In the genomic region with DNA sequence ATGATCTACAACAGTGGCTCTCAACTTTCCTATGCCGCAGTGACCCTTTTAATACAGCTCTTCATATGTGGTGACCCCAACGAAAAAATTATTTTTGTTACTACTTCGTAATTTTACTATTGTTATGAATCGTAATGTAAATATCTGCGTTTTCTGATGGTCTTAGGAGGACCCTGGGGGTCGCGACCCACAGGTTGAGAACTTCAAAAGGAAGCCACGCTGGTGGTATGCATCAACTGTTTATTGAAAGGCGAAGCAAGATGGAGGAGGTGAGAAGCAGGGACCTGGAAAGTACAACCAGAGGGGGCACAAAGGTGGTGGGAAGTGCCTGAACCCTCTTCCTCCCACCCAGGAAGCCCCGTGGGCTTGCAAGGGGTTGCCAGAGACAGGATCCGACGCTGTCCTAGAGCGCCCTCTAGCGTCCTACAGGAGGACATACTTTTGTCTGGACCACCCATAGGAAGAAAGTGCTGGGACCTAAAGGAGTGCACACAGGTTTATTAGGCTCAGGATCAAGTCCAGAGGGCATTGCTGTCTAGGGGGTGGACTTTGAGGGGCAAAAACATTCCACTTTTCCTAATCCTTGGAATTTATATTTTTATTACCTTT, we compare ENCODE assay signal across 7 mouse cellular contexts. TPM values are rescaled to one million over a fixed set of nuclear protein-coding genes. Genes with fewer than 3 reads are reported as not detected.
DNase-seq lines count a peak whose midpoint lies in the region; ATAC-seq and TF ChIP-seq lines count a peak whose summit lies in the region.

No protein-coding gene starts in this region.

- WGBS in forebrain, postnatal 0 days, result 31% methylated on average over 14 of the region's 14 CpGs
- WGBS in intestine, embryonic 16.5 days, result 27% methylated on average over 14 of the region's 14 CpGs

- no peak for TF ChIP-seq EP300 in ES-Bruce4 (IDR thresholded peaks at IDR 0.05; ENCODE audit: insufficient read depth, low read depth, low read length)

- no peak overlapping the region for H3K9ac ChIP-seq in ES-Bruce4 (ENCODE audit: low read depth, poor library complexity, severe bottlenecking)
- no peak overlapping the region for H3K9ac ChIP-seq in forebrain, postnatal 0 days
- H3K9ac ChIP-seq in intestine, embryonic 16.5 days (ENCODE audit: low read depth, low read length), result 0 out of 2 replicates have a peak overlapping the region, but pooled peaks have one; percentile 1

- H3K4me3 ChIP-seq in ES-Bruce4 (ENCODE audit: low read depth, low read length), result no peak overlapping the region
- no peak overlapping the region for H3K4me3 ChIP-seq in forebrain, postnatal 0 days (ENCODE audit: low read depth, low read length)
- no peak overlapping the region for H3K4me3 ChIP-seq in intestine, embryonic 16.5 days (ENCODE audit: low read length)

- no peaks in the 10 kb centered on the region for H3K27me3 ChIP-seq in ES-Bruce4 (ENCODE audit: control insufficient read depth, insufficient read depth, low read length, poor library complexity, severe bottlenecking)
- no peaks in the 10 kb centered on the region for H3K27me3 ChIP-seq in forebrain, postnatal 0 days (ENCODE audit: insufficient read depth, low read length)
- H3K27me3 ChIP-seq in intestine, embryonic 16.5 days (replicated peaks; ENCODE audit: control insufficient read depth, insufficient read depth, low read length), result no peaks in the 10 kb centered on the region

- no peak overlapping the region for H3K27ac ChIP-seq in ES-Bruce4 (ENCODE audit: insufficient read depth, low read length)
- H3K27ac ChIP-seq in forebrain, postnatal 0 days (ENCODE audit: low read depth, low read length), result no peak overlapping the region
- H3K27ac ChIP-seq in intestine, embryonic 16.5 days (ENCODE audit: low read length), result no peak overlapping the region

- H3K36me3 ChIP-seq in ES-Bruce4 (ENCODE audit: control insufficient read depth, insufficient read depth, low read length, poor library complexity, severe bottlenecking), result no peaks in the 10 kb centered on the region
- no peaks in the 10 kb centered on the region for H3K36me3 ChIP-seq in forebrain, postnatal 0 days (ENCODE audit: insufficient read depth)
- H3K36me3 ChIP-seq in intestine, embryonic 16.5 days (ENCODE audit: control insufficient read depth, insufficient read depth, low read length), result no peaks in the 10 kb centered on the region

- peak; percentile 97 for TF ChIP-seq CTCF in ES-Bruce4 (IDR thresholded peaks at IDR 0.05; ENCODE audit: low read depth, low read length)
- peak; percentile 90 for TF ChIP-seq CTCF in forebrain, postnatal 0 days (IDR thresholded peaks at IDR 0.05; ENCODE audit: low read depth)

- ATAC-seq in forebrain, postnatal 0 days, result peak; percentile 65
- ATAC-seq in intestine, embryonic 16.5 days, result 0 out of 2 replicates have a peak, but pooled peaks have one; percentile 45

- peak; percentile 74 for DNase-seq in A20 (ENCODE audit: low read depth, low spot score)
- peak; percentile 48 to 62 for DNase-seq in cerebellum, adult 18-20 months
- DNase-seq in forebrain, postnatal 0 days, result peak; percentile 78
- DNase-seq in lung, postnatal 10 days, result peak; percentile 72
- peak; percentile 58 for DNase-seq in retina, postnatal 7 days (ENCODE audit: low read depth, low spot score)

- H3K4me2 ChIP-seq in forebrain, postnatal 0 days (ENCODE audit: low read depth), result no peak overlapping the region
- H3K4me2 ChIP-seq in intestine, embryonic 16.5 days (ENCODE audit: low read depth, low read length), result peak overlapping the region; percentile 23; the same call in 1 of the 2 replicates

- H3K4me1 ChIP-seq in ES-Bruce4 (ENCODE audit: control insufficient read depth, insufficient read depth, low read length), result peaks cover 7% of the 10 kb centered on the region
- 0 out of 2 replicates have a peak, but pooled peaks cover under 1% of the 10 kb centered on the region for H3K4me1 ChIP-seq in forebrain, postnatal 0 days (ENCODE audit: insufficient read depth)
- H3K4me1 ChIP-seq in intestine, embryonic 16.5 days (ENCODE audit: control insufficient read depth, insufficient read depth, low read length), result peaks cover 4% of the 10 kb centered on the region; the same call in 1 of the 2 replicates

- TF ChIP-seq POLR2A in ES-Bruce4 (IDR thresholded peaks at IDR 0.05; ENCODE audit: insufficient read depth, low read length), result no peak

- no peaks in the 10 kb centered on the region for H3K9me3 ChIP-seq in ES-Bruce4 (replicated peaks; ENCODE audit: control insufficient read depth, insufficient read depth, low read length, poor library complexity, severe bottlenecking)
- no peaks in the 10 kb centered on the region for H3K9me3 ChIP-seq in forebrain, postnatal 0 days (ENCODE audit: low read length)
- H3K9me3 ChIP-seq in intestine, embryonic 16.5 days (ENCODE audit: control insufficient read depth, low read length), result no peaks in the 10 kb centered on the region

RNA-seq across cellular contexts. Expression of a gene that starts 7.8 kb away (rescaled TPM):
- 1.1 TPM in 1 of 2 replicates, not detected in the other for polyA plus RNA-seq in ES-Bruce4 (2011; ENCODE audit: insufficient read depth, insufficient read length, low read depth, missing spikeins)
- total RNA-seq in forebrain, postnatal 0 days (2014; rRNA removed), result 30.9 and 43.7 TPM in 2 replicates
- 32.0 and 52.1 TPM in 2 replicates for polyA plus RNA-seq in forebrain, postnatal 0 days (2015; fragmentation: Nextera tagmentation; extraction: Ambion mirVana)
- 2.5 and 2.7 TPM in 2 replicates for polyA plus RNA-seq in intestine, embryonic 16.5 days (2015; fragmentation: Nextera tagmentation; extraction: Ambion mirVana)

RNA-seq across cellular contexts. Expression of a gene that starts 24.8 kb away (rescaled TPM):
- polyA plus RNA-seq in ES-Bruce4 (2011; ENCODE audit: insufficient read depth, insufficient read length, low read depth, missing spikeins), result 11.4 and 12.3 TPM in 2 replicates
- 2.0 and 2.2 TPM in 2 replicates for total RNA-seq in forebrain, postnatal 0 days (2014; rRNA removed)
- 1.3 and 1.4 TPM in 2 replicates for polyA plus RNA-seq in forebrain, postnatal 0 days (2015; fragmentation: Nextera tagmentation; extraction: Ambion mirVana)
- polyA plus RNA-seq in intestine, embryonic 16.5 days (2015; fragmentation: Nextera tagmentation; extraction: Ambion mirVana), result 4.4 and 7.1 TPM in 2 replicates

RNA-seq across cellular contexts. Expression of a gene that starts 29.2 kb away (rescaled TPM):
- polyA plus RNA-seq in ES-Bruce4 (2011; ENCODE audit: insufficient read depth, insufficient read length, low read depth, missing spikeins), result 27.5 and 31.3 TPM in 2 replicates
- 47.1 and 47.8 TPM in 2 replicates for total RNA-seq in forebrain, postnatal 0 days (2014; rRNA removed)
- 10.0 and 11.9 TPM in 2 replicates for polyA plus RNA-seq in forebrain, postnatal 0 days (2015; fragmentation: Nextera tagmentation; extraction: Ambion mirVana)
- 3.5 and 3.6 TPM in 2 replicates for polyA plus RNA-seq in intestine, embryonic 16.5 days (2015; fragmentation: Nextera tagmentation; extraction: Ambion mirVana)

RNA-seq across cellular contexts. Expression of a gene that starts 36.2 kb away (rescaled TPM):
- polyA plus RNA-seq in ES-Bruce4 (2011; ENCODE audit: insufficient read depth, insufficient read length, low read depth, missing spikeins), result 86.7 and 89.1 TPM in 2 replicates
- total RNA-seq in forebrain, postnatal 0 days (2014; rRNA removed), result 105 and 108 TPM in 2 replicates
- polyA plus RNA-seq in forebrain, postnatal 0 days (2015; fragmentation: Nextera tagmentation; extraction: Ambion mirVana), result 88.9 and 90.7 TPM in 2 replicates
- polyA plus RNA-seq in intestine, embryonic 16.5 days (2015; fragmentation: Nextera tagmentation; extraction: Ambion mirVana), result 82.5 and 83.2 TPM in 2 replicates

RNA-seq across cellular contexts. Expression of a gene that starts 46.2 kb away (rescaled TPM):
- polyA plus RNA-seq in ES-Bruce4 (2011; ENCODE audit: insufficient read depth, insufficient read length, low read depth, missing spikeins), result 26.7 and 30.6 TPM in 2 replicates
- 10.5 and 16.4 TPM in 2 replicates for total RNA-seq in forebrain, postnatal 0 days (2014; rRNA removed)
- 13.5 and 15.4 TPM in 2 replicates for polyA plus RNA-seq in forebrain, postnatal 0 days (2015; fragmentation: Nextera tagmentation; extraction: Ambion mirVana)
- 20.7 and 21.2 TPM in 2 replicates for polyA plus RNA-seq in intestine, embryonic 16.5 days (2015; fragmentation: Nextera tagmentation; extraction: Ambion mirVana)
